Mouse (Mus musculus): ENCODE data around the gene Gramd1c.
A peak's percentile ranks its signal among the peaks of the same experiment; 100 is the strongest.

Gene Gramd1c

DNA sequence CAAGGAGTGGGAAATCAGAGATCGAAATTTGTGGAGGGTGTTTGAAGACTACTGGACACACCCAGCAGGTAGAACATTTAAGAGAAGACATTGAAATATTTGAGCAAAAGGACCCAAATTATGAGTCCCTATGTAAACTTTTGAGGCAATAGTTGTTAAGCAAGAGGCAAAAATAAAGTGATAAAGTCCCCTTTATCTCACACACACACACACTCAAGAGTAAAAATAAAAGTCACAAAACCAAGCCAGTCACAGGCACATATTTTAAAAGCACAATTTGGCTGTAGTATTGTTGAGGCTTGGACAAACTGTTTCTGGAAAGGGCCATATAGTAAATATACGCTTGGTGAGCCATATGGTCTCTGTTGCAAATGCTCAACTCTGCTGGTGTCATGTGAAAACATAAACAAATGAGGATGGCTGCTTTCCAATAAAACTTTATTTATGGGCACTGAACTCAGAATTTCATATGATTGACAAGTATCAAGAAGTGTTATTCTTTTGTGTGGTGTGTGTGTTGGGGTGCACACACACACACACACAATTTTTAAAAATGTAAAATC lies 44.1 kb downstream of the Gramd1c start:
- no peak for DNase-seq (ENCODE audit: low spot score in 2 of 2)

DNA sequence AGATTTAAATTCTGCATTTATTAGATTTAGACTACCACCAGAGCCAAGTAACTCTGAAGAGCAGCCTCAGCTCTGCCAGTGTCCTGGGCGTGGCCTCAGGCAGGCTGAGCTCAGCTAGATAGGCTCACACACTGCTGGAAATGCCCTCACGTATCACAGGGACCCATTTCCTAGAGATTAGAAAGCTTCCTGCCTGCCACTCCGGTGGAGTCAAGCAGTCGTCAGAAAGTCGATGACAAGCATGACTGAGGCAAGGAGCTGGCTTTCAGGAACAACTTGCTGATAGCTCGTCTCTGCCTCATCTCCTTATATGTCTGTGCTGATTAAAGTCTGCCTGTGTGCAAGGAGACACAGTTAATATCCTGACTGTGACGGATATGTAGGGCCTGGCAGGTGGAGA lies 44.8 kb downstream of the Gramd1c start:
- peak; percentile 26 to 39 for DNase-seq (ENCODE audit: low spot score in 2 of 2)

DNA sequence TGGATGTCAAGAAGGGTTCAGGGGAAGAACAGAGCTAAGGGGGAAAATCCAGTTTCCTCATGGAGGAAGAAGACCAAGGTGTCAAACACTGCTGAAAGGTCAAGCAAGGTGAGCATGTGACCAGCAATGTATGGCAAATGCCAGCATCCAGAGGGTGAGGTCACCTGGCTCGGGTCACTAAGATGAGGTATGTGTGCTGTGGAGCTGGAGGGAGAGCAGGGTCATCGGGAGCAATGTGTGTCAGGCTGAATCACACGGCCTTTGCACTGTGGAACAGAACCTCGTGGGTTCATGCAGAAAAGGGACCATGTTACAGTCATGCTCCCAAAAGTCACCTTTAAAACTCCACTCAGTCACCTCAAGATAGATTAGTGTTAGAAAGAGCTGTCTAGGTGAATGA lies 45.4 kb downstream of the Gramd1c start:
- DNase-seq (ENCODE audit: low spot score in 2 of 2): no peak

DNA sequence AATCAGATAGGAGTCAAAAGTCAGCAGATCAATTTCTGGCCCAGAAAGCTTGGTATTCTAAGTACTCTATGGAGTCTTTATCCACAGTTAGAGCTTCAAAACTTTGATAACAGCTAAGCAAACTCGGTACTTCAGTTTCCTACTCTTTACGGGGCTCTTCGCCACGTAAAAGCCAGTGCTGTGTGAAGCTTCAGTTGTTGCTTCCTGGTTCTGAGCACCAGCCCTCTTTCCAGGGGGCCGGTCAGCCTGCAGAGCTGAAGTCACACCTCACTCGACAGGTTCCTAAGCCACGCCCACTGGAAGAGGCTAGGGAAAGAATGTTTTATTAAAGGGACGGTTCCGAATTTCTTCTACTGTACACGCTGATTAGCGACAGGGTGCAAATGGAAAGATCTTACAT lies 47.0 kb downstream of the Gramd1c start:
- peak; percentile 55 to 62 for DNase-seq (ENCODE audit: low spot score in 2 of 2)

DNA sequence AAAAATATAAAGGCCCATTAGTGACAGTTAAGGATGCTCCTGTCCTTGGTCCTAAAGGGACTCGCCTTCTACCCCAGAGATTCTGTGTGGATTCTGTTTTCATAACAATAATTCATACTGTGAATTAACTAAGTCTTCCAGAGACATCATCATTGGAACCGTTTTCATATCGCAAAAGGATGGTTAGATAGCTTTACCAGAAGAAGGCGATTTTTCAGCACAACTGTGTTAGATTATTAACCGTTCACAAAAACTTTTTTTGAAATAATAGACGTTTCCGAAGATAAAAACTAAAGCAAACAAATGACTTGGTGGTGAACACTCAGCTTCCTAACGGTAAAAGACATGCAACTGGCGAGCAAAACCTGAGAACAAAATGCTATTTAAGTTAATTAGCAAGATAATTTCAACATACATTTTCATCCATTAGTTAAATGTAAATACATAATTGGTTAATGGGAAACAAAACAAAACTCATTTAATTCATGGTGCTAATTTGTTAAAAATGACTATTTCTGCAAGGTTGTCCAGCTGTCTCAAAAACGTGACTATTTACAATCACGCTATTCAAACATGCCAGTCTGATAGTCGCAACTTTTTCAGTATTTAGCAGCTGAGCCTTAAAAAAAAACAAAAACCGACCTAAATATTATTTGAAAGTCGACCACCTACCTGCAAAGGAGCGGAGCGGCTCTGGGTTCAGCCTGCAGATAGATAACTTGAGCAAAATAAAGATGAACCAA lies 47.6 kb downstream of the Gramd1c start:
- DNase-seq (ENCODE audit: low spot score in 2 of 2): no peak

DNA sequence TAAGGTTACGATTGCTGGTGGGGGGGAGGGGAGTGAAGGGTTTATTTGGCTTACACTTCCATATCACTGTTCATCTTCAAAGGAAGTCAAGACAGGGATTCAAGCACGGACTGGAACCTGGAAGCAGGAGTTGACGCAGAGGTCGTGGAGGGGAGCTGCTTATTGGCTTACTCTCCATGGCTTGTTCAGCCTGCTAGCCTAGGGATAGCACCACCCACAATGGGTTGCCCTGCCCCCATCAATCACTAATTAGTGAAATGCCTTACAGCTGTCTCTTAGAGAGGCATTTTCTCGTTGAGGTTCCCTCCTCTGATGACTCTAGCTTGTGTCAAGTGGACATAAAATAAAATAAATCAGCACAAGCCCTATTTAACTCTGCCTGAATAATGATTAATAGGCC lies 52.1 kb downstream of the Gramd1c start:
- no peak for DNase-seq (ENCODE audit: low spot score in 2 of 2)

DNA sequence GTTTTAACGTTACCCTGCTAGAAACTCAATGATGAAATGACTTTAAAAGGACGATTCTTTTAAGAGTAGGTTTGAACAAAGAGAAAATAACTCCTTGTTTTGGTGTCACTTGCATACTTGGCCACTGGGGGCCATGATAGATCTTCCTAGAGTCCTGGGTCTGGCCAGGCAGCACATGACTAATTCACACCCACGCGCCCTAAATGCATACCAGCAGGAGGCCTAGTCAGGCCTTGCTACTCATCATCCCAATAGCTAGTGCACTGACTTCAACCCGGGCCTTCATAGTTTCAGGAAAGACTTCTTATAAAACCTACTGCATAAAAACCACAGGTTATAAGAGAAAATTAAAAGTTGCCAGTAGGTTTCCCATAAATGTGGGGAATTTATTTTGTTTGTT lies 61.1 kb downstream of the Gramd1c start:
- DNase-seq (ENCODE audit: low spot score in 2 of 2): no peak

DNA sequence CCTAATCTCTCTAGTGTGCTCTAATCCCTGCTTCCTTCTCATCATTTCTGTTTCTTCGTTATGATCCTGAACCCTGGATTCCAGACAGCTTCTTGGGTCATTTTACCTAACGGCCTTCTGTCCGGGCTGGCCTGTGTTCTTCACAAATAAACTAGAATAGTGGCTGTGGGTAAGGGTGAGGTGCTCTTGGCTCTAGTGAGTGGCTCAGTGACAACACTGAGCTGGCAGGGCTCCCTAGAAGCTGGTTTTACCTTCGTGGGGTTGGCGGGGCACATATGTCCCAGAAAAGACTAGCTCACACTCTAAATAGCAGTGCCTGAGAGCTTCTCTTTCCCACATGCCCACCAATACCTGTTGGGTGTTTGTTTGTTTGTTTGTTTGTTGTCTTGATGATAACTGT lies 63.6 kb downstream of the Gramd1c start:
- no peak for DNase-seq (ENCODE audit: low spot score in 2 of 2)

DNA sequence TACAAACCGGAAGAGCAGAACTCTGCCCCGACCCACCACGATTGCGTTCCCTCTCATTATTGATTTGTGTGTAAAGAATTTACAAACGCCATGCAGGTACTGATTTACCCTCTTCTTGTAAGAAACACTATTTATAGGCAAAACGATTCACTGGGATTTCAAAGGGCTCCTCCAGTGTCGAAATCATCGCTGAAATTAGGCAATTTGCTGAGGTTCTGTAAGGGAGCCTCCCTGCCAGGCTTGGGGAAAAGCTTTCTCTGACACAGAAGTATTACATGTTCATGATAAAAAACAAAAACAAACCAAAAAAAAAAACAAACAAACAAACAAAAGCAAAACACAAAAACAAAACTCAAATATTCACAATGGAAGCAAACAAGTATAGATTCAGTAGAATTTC lies 64.0 kb downstream of the Gramd1c start:
- DNase-seq (ENCODE audit: low spot score in 2 of 2): no peak

DNA sequence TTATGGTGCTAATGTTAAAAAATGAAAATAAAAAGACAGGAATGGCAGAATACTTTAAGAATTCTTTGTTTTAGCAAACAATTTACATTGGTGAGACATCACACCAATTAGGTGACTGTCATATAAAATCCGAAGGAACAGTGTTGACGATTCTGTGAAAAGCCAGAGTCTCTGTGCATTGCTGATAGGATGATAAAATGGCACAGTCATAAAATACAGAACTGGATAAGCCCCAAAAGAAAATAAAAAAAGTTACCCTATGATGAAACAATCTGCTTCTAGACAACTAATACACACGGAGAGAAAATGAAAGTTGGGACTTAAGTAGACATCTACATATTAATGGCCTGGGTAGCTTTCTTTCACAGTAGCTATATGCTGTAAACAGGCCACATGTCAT lies 68.5 kb downstream of the Gramd1c start:
- DNase-seq (ENCODE audit: low spot score in 2 of 2): no peak

DNA sequence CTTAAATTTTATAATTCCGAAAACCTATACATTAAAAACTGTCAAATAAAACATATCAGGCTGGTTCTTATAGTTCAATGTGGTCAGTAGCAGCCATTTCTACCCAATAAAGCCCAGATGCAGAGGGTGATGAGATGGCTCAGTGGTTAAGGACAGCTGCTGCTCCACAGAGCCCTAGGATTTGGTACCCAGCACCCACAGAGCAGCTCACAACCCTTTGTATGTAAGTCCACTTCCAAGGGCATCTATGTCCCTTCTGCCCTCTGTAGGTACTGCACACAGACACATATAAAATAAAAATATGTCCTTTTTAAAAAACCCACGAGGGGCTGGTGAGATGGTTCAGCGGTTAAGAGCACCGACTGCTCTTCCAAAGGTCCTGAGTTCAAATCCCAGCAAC lies 76.8 kb downstream of the Gramd1c start:
- DNase-seq (ENCODE audit: low spot score in 2 of 2): no peak

DNA sequence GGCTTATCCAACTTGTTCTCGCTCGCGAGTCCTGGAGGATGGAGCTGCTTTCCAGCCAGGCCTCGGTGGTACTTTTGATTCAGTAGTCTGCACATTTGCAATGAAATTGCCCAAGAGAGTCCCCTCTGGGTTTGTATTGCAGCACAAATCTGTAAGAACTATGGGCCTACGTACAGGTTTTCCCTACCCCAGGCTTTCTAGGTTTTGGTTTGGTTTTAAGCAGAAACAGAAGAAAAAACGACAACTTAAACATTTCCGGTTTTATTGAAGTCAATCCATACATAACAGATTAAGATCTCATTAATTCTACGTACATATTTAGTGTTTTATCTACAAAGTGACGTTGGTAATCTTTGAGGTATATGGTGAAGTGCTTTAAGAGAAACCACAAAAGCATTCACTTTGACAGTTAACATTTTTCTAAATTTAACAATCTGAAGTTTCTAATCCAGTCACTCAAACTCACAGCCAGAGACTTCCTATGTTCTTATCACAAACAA lies 83.0 kb downstream of the Gramd1c start:
- DNase-seq (ENCODE audit: low spot score in 2 of 2): no peak

DNA sequence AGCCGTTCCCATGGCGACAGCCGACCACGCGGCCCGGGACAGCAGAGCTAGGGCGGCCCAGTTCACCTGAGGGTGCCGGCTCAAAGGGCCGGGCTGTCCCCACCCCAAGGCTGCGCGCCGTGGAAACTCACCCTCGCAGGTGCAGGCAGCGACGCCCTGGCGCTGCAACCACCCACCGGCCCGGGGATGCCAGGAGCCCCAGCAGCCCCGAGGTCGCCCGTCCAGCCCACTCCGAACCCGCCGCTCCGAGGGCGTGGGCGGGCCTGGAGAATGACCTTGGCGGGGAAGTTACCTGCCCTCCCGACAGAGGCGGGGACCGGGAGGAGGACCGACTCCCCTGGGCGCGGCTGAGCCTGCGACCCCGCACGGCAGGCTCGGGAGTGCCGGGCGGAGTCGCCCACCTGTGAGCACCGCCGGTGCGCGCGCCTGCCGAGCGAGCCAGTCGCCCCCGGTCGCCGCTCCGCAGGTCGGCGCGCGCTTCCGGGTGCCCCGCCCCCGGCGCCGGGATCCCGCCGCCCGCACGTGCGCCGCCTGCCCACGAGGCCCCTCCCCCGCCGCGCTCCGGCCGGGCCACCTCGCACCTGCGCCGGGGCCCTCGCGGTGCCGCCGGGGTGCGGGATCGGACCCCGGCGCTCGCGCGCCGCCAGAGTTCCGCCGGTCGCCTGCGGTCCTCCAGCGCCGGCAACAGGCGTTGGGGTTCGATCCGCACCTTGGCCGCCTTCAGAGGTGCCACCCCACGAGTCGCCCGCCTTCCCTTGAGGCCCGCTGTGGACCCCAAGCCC lies 83.6 kb downstream of the Gramd1c start, which contains the start of gene Zdhhc23:
Zdhhc23 (minus strand) TSS at position 464 of the 782 bp plus-strand sequence.
- peak; percentile 34 to 50 for DNase-seq (ENCODE audit: low spot score in 2 of 2)

DNA sequence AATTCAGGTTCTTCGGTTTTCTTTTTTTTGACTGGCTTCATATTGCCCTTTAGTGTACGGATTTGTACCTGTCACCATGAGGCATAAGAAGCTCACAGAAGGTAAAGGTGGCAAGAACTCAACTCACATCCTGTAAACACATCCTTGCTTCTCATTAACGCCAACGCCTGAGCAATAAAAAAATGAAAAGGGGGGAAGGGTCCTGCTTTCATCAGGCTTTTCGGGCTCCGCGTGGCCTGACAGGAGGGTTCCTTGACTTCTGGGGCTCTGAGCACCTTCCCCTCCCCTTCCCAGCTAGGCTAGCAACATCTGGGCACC lies 84.2 kb downstream of the Gramd1c start:
- DNase-seq (ENCODE audit: low spot score in 2 of 2): no peak

DNA sequence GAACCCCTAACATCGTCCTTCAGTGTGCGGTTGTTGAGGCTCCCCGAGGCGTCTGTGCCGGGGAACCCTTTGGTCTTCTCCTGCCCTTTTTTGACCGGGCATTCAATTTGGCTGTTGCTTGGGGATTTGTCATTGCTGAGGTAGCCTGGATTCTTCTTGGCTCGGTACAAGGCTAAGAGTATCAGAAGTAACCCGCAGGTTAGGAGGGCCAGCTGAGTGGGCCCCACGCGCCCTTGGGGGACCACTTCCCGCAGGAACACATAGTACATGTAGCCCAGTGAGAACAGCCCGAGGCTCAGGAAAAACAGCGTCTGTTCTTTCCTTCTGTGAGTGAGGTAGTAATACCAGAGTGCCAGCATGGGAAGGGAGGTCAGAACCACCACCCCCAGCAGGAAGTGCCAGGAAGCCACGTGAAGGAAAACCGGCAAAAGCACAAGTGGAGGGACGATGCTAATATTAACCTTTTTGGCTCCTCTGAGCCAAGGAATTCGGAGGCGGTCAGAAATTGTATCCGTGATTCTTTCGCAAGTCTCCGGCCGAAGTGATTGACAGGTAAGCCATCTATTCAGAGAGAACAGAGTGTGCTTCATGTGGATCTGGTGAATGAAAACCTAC lies 89.4 kb downstream of the Gramd1c start:
- no peak for DNase-seq (ENCODE audit: low spot score in 2 of 2)

DNA sequence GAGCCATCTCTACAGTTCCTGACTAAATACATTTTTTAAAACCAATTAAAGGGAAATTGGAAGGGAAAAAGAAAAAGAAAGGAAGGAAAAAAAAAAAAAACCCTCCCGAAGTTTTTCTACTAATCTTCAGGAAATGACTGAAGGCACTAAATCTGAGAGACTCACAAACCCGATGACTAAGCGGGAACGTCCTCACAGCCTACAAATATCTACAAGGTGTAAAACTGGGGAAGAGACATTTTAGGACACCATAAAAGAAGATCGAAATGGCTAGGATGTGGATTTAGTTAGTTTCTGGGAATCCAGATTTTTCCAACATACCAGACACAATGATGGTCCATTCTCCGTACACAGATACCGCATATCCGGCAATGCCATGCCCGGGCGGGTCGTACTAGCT lies 90.0 kb downstream of the Gramd1c start:
- no peak for DNase-seq (ENCODE audit: low spot score in 2 of 2)

DNA sequence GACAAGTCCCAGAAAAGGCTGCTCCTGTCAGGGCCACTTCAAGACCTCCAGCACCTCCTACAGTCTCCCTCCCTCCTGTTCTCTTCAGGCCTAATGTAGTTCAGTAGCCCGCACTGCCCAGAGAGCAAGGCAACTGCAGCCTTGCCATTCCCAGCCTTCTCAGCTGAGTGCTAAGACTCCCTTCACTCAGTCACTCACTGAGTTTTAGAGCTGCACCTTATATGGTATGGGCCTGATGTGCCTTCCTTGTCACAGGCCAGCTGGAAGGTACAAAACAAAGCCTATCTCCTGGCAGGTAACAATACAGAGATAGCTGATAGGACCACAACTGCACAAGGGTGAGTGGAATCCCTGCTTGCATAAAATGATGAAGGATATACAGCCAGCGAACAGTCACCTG lies 90.8 kb downstream of the Gramd1c start:
- DNase-seq (ENCODE audit: low spot score in 2 of 2): no peak

DNA sequence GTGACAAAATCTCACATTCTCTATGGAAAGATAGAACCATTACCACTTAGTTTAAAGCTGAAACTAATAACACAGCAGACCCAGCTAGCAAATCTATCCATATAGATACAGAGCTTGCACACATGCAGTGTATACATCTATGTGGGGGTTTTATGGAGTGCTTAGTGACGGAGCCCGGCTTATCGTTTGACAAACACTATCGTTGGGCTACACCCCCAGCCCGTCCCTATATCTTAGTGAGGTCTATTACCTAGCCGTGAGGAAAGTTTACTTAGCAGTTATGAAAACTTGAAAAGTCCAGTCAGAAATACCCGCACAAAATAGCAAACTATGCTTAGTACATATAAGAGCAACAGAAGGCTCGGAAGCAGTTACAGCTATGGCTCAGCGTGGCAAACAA lies 91.4 kb downstream of the Gramd1c start:
- no peak for DNase-seq (ENCODE audit: low spot score in 2 of 2)

DNA sequence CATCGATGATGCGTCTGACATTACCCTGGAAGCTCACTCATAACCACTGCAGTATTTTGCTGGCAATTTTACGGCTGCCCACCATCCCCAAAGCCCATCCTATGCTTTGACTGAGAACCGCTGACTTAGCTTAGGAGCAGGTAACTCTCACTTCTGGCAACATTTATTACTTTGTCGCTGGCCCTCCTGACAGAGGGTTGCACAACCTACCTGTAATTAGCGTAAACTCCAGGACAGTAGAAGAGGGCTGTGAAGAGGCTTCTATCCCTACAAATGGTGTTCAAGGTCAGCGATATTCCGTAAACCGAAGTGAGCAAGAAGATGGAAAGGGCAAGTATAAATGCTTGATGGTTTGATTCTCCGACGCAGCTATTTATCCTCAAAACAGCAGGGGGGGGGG lies 92.0 kb downstream of the Gramd1c start:
- no peak for DNase-seq (ENCODE audit: low spot score in 2 of 2)

DNA sequence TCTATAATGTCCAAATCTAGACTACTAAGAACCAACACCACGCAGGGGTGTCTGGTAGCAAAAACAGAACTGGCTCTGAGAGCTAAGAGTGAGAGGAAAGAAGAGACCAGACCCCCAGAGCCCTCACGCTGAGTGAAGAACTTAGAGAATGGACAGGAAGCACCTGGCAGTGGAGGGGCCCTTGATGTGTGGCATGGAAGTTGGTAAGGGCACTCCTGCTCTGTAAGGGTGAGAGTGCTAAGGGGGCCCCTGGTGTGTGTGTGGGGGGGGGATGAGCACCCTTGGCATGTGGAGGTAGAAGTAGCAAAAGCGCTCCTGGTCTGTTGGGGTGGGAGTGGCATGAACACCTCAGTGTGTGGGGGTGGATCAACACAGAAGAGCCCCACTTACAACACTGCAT lies 92.7 kb downstream of the Gramd1c start:
- no peak for DNase-seq (ENCODE audit: low spot score in 2 of 2)

DNA sequence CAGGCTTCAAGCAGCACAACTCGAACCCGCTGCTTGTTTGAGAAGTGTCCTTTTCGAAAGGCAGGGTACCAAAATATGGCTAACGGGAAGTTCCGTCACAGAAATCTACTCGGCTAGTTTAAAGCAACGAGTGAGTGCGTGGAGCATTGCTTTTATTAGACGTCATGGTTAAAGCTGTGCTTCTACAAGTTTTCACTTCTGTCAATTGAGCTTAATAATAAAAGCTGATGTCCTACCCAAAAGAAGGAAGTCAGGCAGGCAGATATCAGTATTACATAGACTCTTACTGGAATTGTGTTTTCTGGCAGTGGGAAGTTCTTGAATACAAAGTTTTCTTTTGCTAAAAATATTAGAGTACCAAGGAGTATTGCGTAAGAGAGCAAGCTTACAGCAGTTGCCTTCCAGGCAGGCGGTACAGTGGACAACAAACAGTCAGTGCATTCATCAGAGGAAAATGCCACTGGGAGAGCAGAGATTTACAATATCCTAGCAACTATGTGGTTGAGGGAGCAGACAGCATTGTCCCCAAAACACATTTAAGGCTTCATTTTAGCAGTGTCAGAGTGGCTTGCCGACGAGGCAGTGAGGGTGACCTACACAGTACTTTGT lies 97.3 kb downstream of the Gramd1c start:
- no peak for DNase-seq (ENCODE audit: low spot score in 2 of 2)

DNA sequence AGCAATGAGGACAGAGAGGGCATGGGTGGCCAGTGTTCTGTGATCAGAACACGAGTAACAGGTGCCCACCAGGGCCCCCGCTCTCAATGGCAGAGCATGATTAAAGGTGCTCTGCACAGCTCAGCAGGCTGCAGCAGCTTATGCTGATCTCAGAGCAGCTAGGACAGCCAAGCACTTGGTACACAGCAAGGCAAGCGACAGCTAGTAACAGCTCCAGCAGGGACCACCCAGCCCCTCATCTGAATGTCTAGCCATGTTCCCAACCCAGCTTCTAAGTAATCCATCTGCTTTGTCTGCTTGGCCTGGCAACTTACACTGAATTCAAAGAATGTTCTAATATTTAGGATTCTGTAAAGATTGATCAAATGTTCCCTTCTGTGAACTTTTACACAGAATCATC lies 99.4 kb downstream of the Gramd1c start:
- no peak for DNase-seq (ENCODE audit: low spot score in 2 of 2)
